Mouse (Mus musculus) lung, postnatal 0 days (tissue): ENCODE data around the gene Mettl17. TPM values are rescaled to one million over a fixed set of nuclear protein-coding genes. Genes with fewer than 3 reads are reported as not detected.
"Not testable (repeated sequence)": the region's sequence is repeated elsewhere in the genome, so short reads cannot be mapped to it uniquely, and the experiment has no call there.

ENCODE experiments used
- ATAC-seq: fragments of 200-750 bp; cut with Nextera tagmentation; 2 replicates; pipeline ENCODE4 v1.8.0; 2017; ENCODE audit warnings: moderate library complexity
- DNase-seq: peaks from one replicate; pipeline ENCODE4 v3.0.0-alpha.2; 2016; ENCODE audit warnings: low spot score
- H3K27ac ChIP-seq: fragments of 300-500 bp; sonication (generic); 2 replicates; pipeline ENCODE4 v1.5.1; 2014; ENCODE audit warnings: antibody characterized with exemption, mild to moderate bottlenecking, low read length, mixed read lengths
- H3K27me3 ChIP-seq: fragments of 300-500 bp; sonication (generic); replicated peaks from 2 replicates; pipeline ENCODE4 v1.6.1; 2014; ENCODE audit warnings: low read length, mixed read lengths; ENCODE audit not compliant: insufficient read depth
- H3K36me3 ChIP-seq: fragments of 300-500 bp; sonication (generic); 2 replicates; pipeline ENCODE4 v1.6.1; 2014; ENCODE audit warnings: low read length, mixed read lengths; ENCODE audit not compliant: insufficient read depth
- H3K4me1 ChIP-seq: fragments of 300-500 bp; sonication (generic); 2 replicates; pipeline ENCODE4 v1.6.1; 2014; ENCODE audit warnings: antibody characterized with exemption, low read depth, low read length, mixed read lengths; ENCODE audit not compliant: insufficient read depth
- H3K4me2 ChIP-seq: fragments of 300-500 bp; sonication (generic); replicated peaks from 2 replicates; pipeline ENCODE4 v1.6.1; 2014; ENCODE audit warnings: low read depth, mild to moderate bottlenecking, low read length, moderate library complexity, mixed read lengths
- H3K4me3 ChIP-seq: fragments of 300-500 bp; sonication (generic); 2 replicates; pipeline ENCODE4 v1.5.1; 2014; ENCODE audit warnings: low read depth, low read length
- H3K9ac ChIP-seq: fragments of 300-500 bp; sonication (generic); replicated peaks from 2 replicates; pipeline ENCODE4 v1.6.1; 2014; ENCODE audit warnings: low read depth, mild to moderate bottlenecking
- H3K9me3 ChIP-seq: fragments of 300-500 bp; sonication (generic); 2 replicates; pipeline ENCODE4 v1.6.1; 2016; ENCODE audit warnings: low read length, mixed read lengths
- CTCF ChIP-seq: IDR thresholded peaks from 2 replicates; pipeline ENCODE4 v1.5.1; 2016; ENCODE audit warnings: antibody characterized with exemption, mild to moderate bottlenecking
- EP300 ChIP-seq: IDR thresholded peaks from 2 replicates; pipeline ENCODE4 v1.6.1; 2016; ENCODE audit warnings: antibody characterized with exemption, mild to moderate bottlenecking, control low read depth
- WGBS: fragments of 180-500 bp; shearing (Covaris S2); extraction: QIAGEN DNeasy Blood & Tissue Kit; methylation state at CpG from one replicate; pipeline ENCODE4 v1.1.7; 2014; 5-methylcytosine and 5-hydroxymethylcytosine counted together
- polyA plus RNA-seq: library from polyadenylated mRNA; unstranded; fragments of >200 nt; fragmentation: Nextera tagmentation; extraction: Ambion mirVana; gene quantifications from 2 replicates; pipeline ENCODE4 v1.2.1, GENCODE M21; 2015

Gene Mettl17
- polyA plus RNA-seq, 1 experiment from 2014 or later: 33.9 TPM

DNA sequence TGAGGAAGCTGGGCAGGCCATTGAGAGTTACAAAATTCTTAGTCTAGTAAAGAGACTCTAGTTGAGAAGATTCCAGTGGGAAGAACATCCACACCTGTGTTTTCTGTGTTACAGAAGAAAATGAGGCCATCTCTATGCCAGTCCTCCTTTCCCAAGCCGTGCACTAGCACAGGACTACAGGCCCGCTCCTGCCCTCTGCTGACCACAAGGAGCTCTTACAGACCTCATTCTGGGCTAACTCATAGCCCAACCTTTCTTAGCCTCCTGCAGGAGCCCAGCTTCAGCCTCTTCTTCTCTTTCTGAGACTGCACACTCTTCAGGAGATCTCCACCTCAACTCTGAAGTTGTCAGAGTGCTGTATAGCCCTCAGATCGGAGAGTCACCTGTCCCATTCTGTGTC lies 33.6 kb upstream of the Mettl17 start:
- H3K4me2 ChIP-seq, ATAC-seq, H3K36me3 ChIP-seq, H3K9me3 ChIP-seq, H3K4me3 ChIP-seq, DNase-seq, H3K27me3 ChIP-seq, H3K27ac ChIP-seq, H3K4me1 ChIP-seq, H3K9ac ChIP-seq: not testable (repeated sequence)
- TF ChIP-seq CTCF: peak; percentile 35
- 44% methylated on average over 3 of the region's 3 CpGs for WGBS

DNA sequence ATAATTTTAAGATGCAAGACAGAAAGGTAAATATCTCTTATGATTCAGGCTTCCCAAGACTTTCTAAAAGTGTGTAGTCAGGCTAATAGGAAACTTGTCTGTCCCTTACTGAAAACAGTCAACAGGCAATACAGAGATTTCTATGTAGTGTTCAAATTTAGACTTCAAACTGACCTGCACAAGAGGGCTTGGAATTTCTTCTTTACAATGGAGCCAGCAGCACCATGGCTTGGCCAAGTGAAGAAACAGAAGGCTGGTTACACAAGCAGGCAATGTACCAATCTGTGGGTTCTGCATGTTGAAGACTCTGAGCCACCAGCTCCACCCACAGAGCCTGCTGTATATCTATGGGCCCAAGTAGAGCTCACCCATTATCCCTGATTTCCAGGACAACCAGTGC lies 31.2 kb upstream of the Mettl17 start, which contains the start of gene Ear6:
TSS of gene Ear6 (plus strand) at position 301 of the 400 bp plus-strand sequence.
- TF ChIP-seq CTCF: no peak
- TF ChIP-seq EP300: no peak
- Histone ChIP-seq H3K9me3 (no peaks in the 10 kb centered on the region), H3K9ac (no peak within 1 kb of the TSS), H3K27me3 (no peaks in the 10 kb centered on the region), H3K4me3 (no peak within 1 kb of the TSS), H3K27ac (no peak within 1 kb of the TSS), H3K4me1 (no peaks in the 10 kb centered on the region), H3K36me3 (no peaks in the 10 kb centered on the region), H3K4me2 (no peak within 1 kb of the TSS)
- DNase-seq (no peak), ATAC-seq (no peak)

DNA sequence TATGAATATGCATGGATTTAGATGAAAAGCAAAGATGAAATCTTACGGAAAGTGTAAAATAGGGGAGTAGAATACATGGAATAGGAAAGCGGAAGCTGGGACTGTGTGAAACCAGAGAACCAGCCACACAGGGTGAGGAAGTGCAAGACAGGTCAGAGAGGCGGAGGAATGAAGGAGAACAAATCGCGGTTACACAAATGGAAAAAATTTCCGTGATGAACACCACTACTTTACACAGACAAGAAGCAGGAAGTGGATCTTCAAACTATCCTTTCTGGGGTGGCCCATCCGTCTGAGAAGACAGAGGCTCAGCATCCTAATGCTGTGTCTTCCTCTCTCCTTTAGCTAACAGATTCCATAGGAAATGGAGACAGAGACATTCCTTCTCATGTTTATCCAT lies 29.4 kb upstream of the Mettl17 start:
- DNase-seq, H3K27me3 ChIP-seq, H3K9ac ChIP-seq, H3K4me2 ChIP-seq, H3K4me3 ChIP-seq, ATAC-seq, H3K4me1 ChIP-seq, H3K27ac ChIP-seq, H3K9me3 ChIP-seq, H3K36me3 ChIP-seq: not testable (repeated sequence)
- 73% methylated on average over 7 of the region's 7 CpGs for WGBS

DNA sequence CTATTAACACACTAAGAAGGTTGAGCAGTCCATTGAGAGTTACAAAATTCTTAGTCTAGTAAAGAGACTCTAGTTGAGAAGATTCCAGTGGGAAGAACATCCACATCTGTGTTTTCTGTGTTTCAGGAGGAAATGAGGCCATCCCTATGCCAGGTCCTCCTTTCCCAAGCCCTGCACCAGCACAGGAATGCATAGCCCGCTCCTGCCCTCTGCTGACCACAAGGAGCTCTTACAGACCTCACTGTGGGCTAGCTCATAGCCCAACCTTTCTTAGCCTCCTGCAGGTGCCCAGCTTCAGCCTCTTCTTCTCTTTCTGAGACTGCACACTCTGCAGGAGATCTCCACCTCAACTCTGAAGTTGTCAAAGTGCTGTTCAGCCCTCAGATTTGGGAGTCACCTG lies 21.0 kb upstream of the Mettl17 start:
- not testable (repeated sequence) for H3K27ac ChIP-seq, ATAC-seq, H3K4me3 ChIP-seq, H3K9me3 ChIP-seq, H3K36me3 ChIP-seq, H3K27me3 ChIP-seq, H3K4me2 ChIP-seq, H3K4me1 ChIP-seq, H3K9ac ChIP-seq
- whole genome bisulfite sequencing: 0% methylated on average over 1 of the region's 1 CpGs
- peak; percentile 7 for DNase-seq
- peak; percentile 61 for TF ChIP-seq CTCF

DNA sequence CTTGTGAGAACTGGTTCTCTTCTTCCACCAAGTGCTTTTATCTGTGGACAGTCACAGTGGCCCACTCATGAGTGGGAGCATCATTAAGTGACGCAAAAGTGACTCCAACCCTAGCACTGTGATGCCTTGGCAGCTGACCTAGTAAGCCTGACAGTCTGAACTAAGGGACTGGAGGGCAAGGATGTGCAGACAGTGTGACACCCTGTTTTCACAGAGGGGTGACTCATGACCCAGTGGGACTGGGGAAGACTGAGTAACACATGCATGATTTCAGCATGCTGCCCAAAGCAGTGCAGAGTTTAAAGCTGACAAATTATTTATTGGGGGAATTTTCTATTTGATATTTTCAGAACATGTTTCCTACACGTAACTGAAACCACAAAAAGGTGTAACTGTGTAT lies 13.9 kb upstream of the Mettl17 start:
- H3K27me3 ChIP-seq: no peaks in the 10 kb centered on the region
- TF ChIP-seq CTCF: no peak
- TF ChIP-seq EP300: no peak
- no peak for DNase-seq
- H3K4me3 ChIP-seq: no peak overlapping the region
- no peak overlapping the region for H3K4me2 ChIP-seq
- H3K27ac ChIP-seq: no peak overlapping the region
- WGBS: 78% methylated on average over 2 of the region's 2 CpGs
- no peaks in the 10 kb centered on the region for H3K9me3 ChIP-seq
- no peak for ATAC-seq
- no peaks in the 10 kb centered on the region for H3K4me1 ChIP-seq
- H3K36me3 ChIP-seq: no peaks in the 10 kb centered on the region
- no peak overlapping the region for H3K9ac ChIP-seq

DNA sequence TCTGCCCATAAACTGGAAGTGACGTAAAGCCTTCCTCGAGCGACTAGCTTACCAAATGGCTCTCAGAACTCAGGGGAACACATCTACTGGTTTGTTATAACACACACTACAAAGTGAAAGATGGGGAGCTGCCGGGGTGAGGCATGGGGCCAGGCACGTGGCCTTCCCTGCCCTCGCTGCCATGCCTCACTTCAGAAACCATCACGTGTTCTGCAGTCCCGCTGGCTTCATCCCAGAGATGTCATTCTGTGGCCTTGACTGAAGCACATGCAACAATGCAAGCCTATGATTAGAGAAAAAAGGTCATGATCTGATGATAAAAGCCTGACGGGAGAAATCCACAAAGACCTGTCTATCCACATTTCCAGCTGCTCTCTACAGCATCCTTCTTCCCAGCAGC lies 12.9 kb upstream of the Mettl17 start:
- no peak overlapping the region for H3K4me2 ChIP-seq
- WGBS: 61% methylated on average over 9 of the region's 9 CpGs
- H3K27me3 ChIP-seq: no peaks in the 10 kb centered on the region
- H3K27ac ChIP-seq: no peak overlapping the region
- no peak for ATAC-seq
- H3K36me3 ChIP-seq: no peaks in the 10 kb centered on the region
- no peak overlapping the region for H3K4me3 ChIP-seq
- no peaks in the 10 kb centered on the region for H3K9me3 ChIP-seq
- DNase-seq: no peak
- no peaks in the 10 kb centered on the region for H3K4me1 ChIP-seq
- H3K9ac ChIP-seq: no peak overlapping the region
- TF ChIP-seq CTCF (no peak), EP300 (no peak)

DNA sequence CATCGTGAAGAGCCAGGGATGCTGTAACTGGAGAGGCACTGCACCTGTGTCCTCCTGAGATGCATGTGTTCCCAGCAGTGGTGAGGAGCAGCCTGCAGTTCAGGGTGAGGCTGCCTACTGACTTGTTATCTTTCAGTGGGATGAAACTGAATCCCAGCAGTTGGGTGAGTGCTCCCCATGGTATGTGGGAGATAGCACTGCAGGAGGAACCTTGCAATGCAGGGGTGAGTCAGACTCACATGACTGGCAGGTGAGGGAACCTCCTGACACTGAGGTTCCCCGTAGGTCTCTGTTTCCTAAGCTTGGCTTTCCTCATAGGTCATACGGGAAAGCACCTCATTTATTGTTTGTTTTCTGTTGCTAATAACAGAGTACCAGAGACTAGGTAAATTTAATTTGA lies 7.1 kb upstream of the Mettl17 start:
- no peak for ATAC-seq
- Histone ChIP-seq H3K4me1 (no peaks in the 10 kb centered on the region), H3K9ac (no peak overlapping the region), H3K9me3 (no peaks in the 10 kb centered on the region), H3K27ac (no peak overlapping the region), H3K4me2 (no peak overlapping the region), H3K36me3 (no peaks in the 10 kb centered on the region), H3K4me3 (no peak overlapping the region), H3K27me3 (no peaks in the 10 kb centered on the region)
- TF ChIP-seq EP300: no peak
- no peak for TF ChIP-seq CTCF
- DNase-seq: no peak
- WGBS: 69% methylated on average over 3 of the region's 3 CpGs
